Mouse (Mus musculus) heart, adult 2 months (tissue): Measurements from ENCODE around the gene P2ry14. TPM values are rescaled to one million over a fixed set of nuclear protein-coding genes. Genes with fewer than 3 reads are reported as not detected.

Source experiments
- DNase-seq, 2 experiments: peaks; one replicate each; pipeline ENCODE4 v3.0.0; 2021
- H3K27ac ChIP-seq: fragments of 200-600 bp; 2 replicates; pipeline ENCODE4 v1.8.1; 2022
- H3K27me3 ChIP-seq: fragments of 200-500 bp; 2 replicates; pipeline ENCODE4 v1.6.1; 2012; ENCODE audit warnings: mild to moderate bottlenecking, low read length, inconsistent platforms, mixed read lengths; ENCODE audit not compliant: control insufficient read depth, insufficient read depth
- H3K36me3 ChIP-seq: fragments of 200-500 bp; 2 replicates; pipeline ENCODE4 v1.6.1; 2012; ENCODE audit warnings: low read length, inconsistent platforms; ENCODE audit not compliant: control insufficient read depth, insufficient read depth
- H3K4me1 ChIP-seq: fragments of 200-500 bp; 2 replicates; pipeline ENCODE4 v1.6.1; 2011; ENCODE audit warnings: low read length; ENCODE audit not compliant: control insufficient read depth, insufficient read depth
- H3K4me3 ChIP-seq: fragments of 200-600 bp; 2 replicates; pipeline ENCODE4 v1.8.1; 2022
- H3K79me2 ChIP-seq: fragments of 200-500 bp; replicated peaks from 2 replicates; pipeline ENCODE4 v1.6.1; 2012; ENCODE audit warnings: mild to moderate bottlenecking, inconsistent platforms, low read length, moderate library complexity, mixed read lengths; ENCODE audit not compliant: control insufficient read depth, insufficient read depth
- H3K9ac ChIP-seq: fragments of 200-500 bp; 2 replicates; pipeline ENCODE4 v1.6.1; 2012; ENCODE audit warnings: low read depth, mild to moderate bottlenecking, control low read depth, inconsistent platforms, low read length, mixed read lengths
- CTCF ChIP-seq: fragments of 200-600 bp; IDR thresholded peaks from 2 replicates; pipeline ENCODE4 v1.8.1; 2022; ENCODE audit warnings: antibody characterized with exemption, mild to moderate bottlenecking, moderate library complexity
- EP300 ChIP-seq: fragments of 200-500 bp; IDR thresholded peaks from 2 replicates; pipeline ENCODE4 v1.6.1; 2011; ENCODE audit warnings: low read depth, low read length, control low read depth; ENCODE audit not compliant: insufficient read depth
- POLR2A ChIP-seq: fragments of 200-500 bp; IDR thresholded peaks from 2 replicates; pipeline ENCODE4 v1.6.1; 2011; ENCODE audit warnings: mild to moderate bottlenecking, low read depth, low read length, control low read depth; ENCODE audit not compliant: insufficient read depth
- WGBS: fragments of 180-500 bp; shearing (Covaris S2); methylation state at CpG from one replicate; pipeline ENCODE4 v1.1.7; 2018; 5-methylcytosine and 5-hydroxymethylcytosine counted together
- intact Hi-C: fragments of 180-260 bp; cut with DNase I; formaldehyde crosslinking; loops from one replicate; pipeline ENCODE4 v1.15.1; 2025
- polyA plus RNA-seq: library from polyadenylated mRNA; depleted of rRNA; stranded (reverse); fragments of >200 nt; gene quantifications from 2 replicates; pipeline ENCODE4 v1.2.3, GENCODE M21; 2012
- total RNA-seq, 2 experiments: library from RNA; stranded (reverse); gene quantifications; 2 replicates each; pipeline ENCODE4 v1.2.3; 2021

P2ry14 gene
- total and polyA plus RNA-seq, 3 experiments: 3.4 to 4.4 (median 4.3) TPM

DNA sequence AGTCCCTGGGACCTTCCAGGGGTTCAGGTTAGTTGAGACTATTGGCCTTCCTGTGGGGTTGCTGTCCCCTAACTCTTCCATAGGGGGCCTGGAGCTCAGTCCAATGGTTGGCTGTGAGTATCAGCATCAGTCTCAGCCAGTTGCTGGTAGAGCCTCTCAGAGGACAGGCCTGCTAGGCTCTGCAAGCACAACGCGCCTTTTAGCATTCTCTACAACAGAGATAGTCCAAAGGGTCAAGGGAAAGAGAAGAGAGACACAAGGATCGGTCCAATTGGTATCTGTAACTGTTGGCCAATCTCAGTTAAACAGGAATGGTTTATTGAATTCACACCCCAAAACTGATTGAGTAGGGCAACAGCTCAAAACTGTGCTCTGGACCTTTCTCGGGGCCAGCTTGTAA is 46.0 kb downstream of the P2ry14 start:
- no peak overlapping the region for H3K9ac ChIP-seq
- H3K79me2 ChIP-seq: no peaks in the 10 kb centered on the region
- no peak overlapping the region for H3K27ac ChIP-seq
- H3K4me1 ChIP-seq: no peaks in the 10 kb centered on the region
- no peak overlapping the region for H3K4me3 ChIP-seq
- 95% methylated on average over 4 of the region's 4 CpGs for WGBS
- no peak for DNase-seq
- intact Hi-C loops: no loop called here
- H3K36me3 ChIP-seq: no peaks in the 10 kb centered on the region
- TF ChIP-seq EP300: no peak
- no peak for TF ChIP-seq POLR2A
- no peak for TF ChIP-seq CTCF
- no peaks in the 10 kb centered on the region for H3K27me3 ChIP-seq

- no peaks in the 10 kb centered on the region for H3K27me3 ChIP-seq
- no peak overlapping the region for H3K27ac ChIP-seq
- no peaks in the 10 kb centered on the region for H3K36me3 ChIP-seq
- H3K4me1 ChIP-seq: no peaks in the 10 kb centered on the region
- H3K79me2 ChIP-seq: no peaks in the 10 kb centered on the region
- DNase-seq: no peak
- intact Hi-C loops: no loop called here
- 38% methylated on average over 4 of the region's 4 CpGs for WGBS
- no peak overlapping the region for H3K4me3 ChIP-seq
- no peak for TF ChIP-seq POLR2A
- TF ChIP-seq CTCF: no peak
- no peak for TF ChIP-seq EP300
- H3K9ac ChIP-seq: no peak overlapping the region
Observed at GRCm38 (mm10) chr3:59104462-59104861, 49.0 kb downstream of the P2ry14 start.

DNA sequence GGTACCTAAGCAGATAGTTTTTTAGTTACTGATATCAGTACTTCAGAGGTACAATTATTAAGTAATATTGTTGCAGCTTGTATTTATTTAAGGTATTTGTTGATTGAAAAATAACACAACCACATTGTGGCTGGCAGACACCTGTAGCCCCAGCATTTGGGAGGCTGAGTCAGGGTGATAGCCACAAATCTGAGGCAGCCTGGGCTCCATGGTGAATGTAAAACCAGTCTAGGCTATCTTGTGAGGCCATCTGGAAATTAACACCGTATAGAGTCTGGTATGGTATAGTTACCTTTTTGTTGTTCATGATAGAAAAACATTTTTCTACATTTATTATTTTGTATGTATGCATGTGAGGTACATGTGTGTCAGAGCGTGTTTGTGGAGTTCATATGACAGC is 51.3 kb downstream of the P2ry14 start:
- WGBS: 95% methylated on average over 2 of the region's 2 CpGs

GRCm38 (mm10) chr3:59101218-59101986 is 52.0 kb downstream of the P2ry14 start, which contains the start of gene Gpr171:
Gene Gpr171, minus strand, starts transcription at chr3:59101821.
- Histone ChIP-seq H3K36me3 (no peaks in the 10 kb centered on the region), H3K4me1 (no peaks in the 10 kb centered on the region), H3K27me3 (no peaks in the 10 kb centered on the region), H3K9ac (no peak within 1 kb of the TSS; the same call in 1 of the 2 replicates), H3K27ac (no peak within 1 kb of the TSS), H3K79me2 (no peaks in the 10 kb centered on the region), H3K4me3 (no peak within 1 kb of the TSS)
- TF ChIP-seq POLR2A (no peak), EP300 (no peak), CTCF (no peak)
- intact Hi-C loops: no loop called here
- 78% methylated on average over 6 of the region's 6 CpGs for WGBS
- no peak for DNase-seq

More for the DNA sequence above, 51.3 kb downstream of the P2ry14 start:
- TF ChIP-seq POLR2A (no peak), CTCF (no peak), EP300 (no peak)
- DNase-seq: no peak
- Histone ChIP-seq H3K27ac (no peak overlapping the region), H3K36me3 (no peaks in the 10 kb centered on the region), H3K27me3 (no peaks in the 10 kb centered on the region), H3K4me3 (no peak overlapping the region), H3K4me1 (no peaks in the 10 kb centered on the region), H3K79me2 (no peaks in the 10 kb centered on the region), H3K9ac (no peak overlapping the region)
- intact Hi-C loops: no loop called here

- no peak overlapping the region for H3K9ac ChIP-seq
- no peaks in the 10 kb centered on the region for H3K36me3 ChIP-seq
- no peak for DNase-seq
- no peaks in the 10 kb centered on the region for H3K79me2 ChIP-seq
- 75% methylated on average over 10 of the region's 10 CpGs for WGBS
- no peak overlapping the region for H3K4me3 ChIP-seq
- H3K4me1 ChIP-seq: no peaks in the 10 kb centered on the region
- intact Hi-C loops: no loop called here
- H3K27me3 ChIP-seq: no peaks in the 10 kb centered on the region
- H3K27ac ChIP-seq: no peak overlapping the region
- no peak for TF ChIP-seq EP300
- TF ChIP-seq POLR2A: no peak
- no peak for TF ChIP-seq CTCF
Observed at GRCm38 (mm10) chr3:59098540-59098939, 54.9 kb downstream of the P2ry14 start.

DNA sequence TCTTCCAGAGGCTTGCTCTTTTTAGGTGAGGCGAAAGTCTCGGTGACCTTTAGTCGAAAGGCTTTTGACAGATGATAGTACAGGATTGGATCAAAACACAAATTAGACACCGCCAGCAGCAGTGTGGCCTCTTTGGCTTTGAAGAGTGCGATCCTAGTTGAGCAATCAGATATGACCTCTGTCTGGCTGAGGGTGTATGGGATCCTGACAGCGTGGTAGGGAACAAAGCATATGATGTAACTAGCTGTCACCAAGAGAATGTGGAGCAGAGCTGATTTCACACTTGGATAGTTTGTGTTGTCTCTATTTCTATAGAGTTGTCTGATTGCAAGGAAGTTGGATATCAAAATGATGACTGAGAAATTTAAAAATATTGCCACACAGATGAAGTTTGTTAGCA is 56.0 kb downstream of the P2ry14 start:
- Histone ChIP-seq H3K4me1 (no peaks in the 10 kb centered on the region), H3K27me3 (no peaks in the 10 kb centered on the region), H3K36me3 (no peaks in the 10 kb centered on the region), H3K9ac (no peak overlapping the region), H3K4me3 (no peak overlapping the region), H3K27ac (no peak overlapping the region), H3K79me2 (no peaks in the 10 kb centered on the region)
- no peak for TF ChIP-seq CTCF
- TF ChIP-seq POLR2A: no peak
- TF ChIP-seq EP300: no peak
- no peak for DNase-seq
- 84% methylated on average over 6 of the region's 6 CpGs for WGBS
- intact Hi-C loops: no loop called here
